Mouse (Mus musculus) lung, postnatal 0 days (tissue): ENCODE results near the gene Cdip1. TPM values are rescaled to one million over a fixed set of nuclear protein-coding genes. Genes with fewer than 3 reads are reported as not detected.

Source experiments
- ATAC-seq: fragments of 200-750 bp; cut with Nextera tagmentation; 2 replicates; pipeline ENCODE4 v1.8.0; 2017; ENCODE audit warnings: moderate library complexity
- DNase-seq: peaks from one replicate; pipeline ENCODE4 v3.0.0-alpha.2; 2016; ENCODE audit warnings: low spot score
- H3K27ac ChIP-seq: fragments of 300-500 bp; sonication (generic); 2 replicates; pipeline ENCODE4 v1.5.1; 2014; ENCODE audit warnings: antibody characterized with exemption, mild to moderate bottlenecking, low read length, mixed read lengths
- H3K27me3 ChIP-seq: fragments of 300-500 bp; sonication (generic); replicated peaks from 2 replicates; pipeline ENCODE4 v1.6.1; 2014; ENCODE audit warnings: low read length, mixed read lengths; ENCODE audit not compliant: insufficient read depth
- H3K36me3 ChIP-seq: fragments of 300-500 bp; sonication (generic); 2 replicates; pipeline ENCODE4 v1.6.1; 2014; ENCODE audit warnings: low read length, mixed read lengths; ENCODE audit not compliant: insufficient read depth
- H3K4me1 ChIP-seq: fragments of 300-500 bp; sonication (generic); 2 replicates; pipeline ENCODE4 v1.6.1; 2014; ENCODE audit warnings: antibody characterized with exemption, low read depth, low read length, mixed read lengths; ENCODE audit not compliant: insufficient read depth
- H3K4me2 ChIP-seq: fragments of 300-500 bp; sonication (generic); replicated peaks from 2 replicates; pipeline ENCODE4 v1.6.1; 2014; ENCODE audit warnings: low read depth, mild to moderate bottlenecking, low read length, moderate library complexity, mixed read lengths
- H3K4me3 ChIP-seq: fragments of 300-500 bp; sonication (generic); 2 replicates; pipeline ENCODE4 v1.5.1; 2014; ENCODE audit warnings: low read depth, low read length
- H3K9ac ChIP-seq: fragments of 300-500 bp; sonication (generic); replicated peaks from 2 replicates; pipeline ENCODE4 v1.6.1; 2014; ENCODE audit warnings: low read depth, mild to moderate bottlenecking
- H3K9me3 ChIP-seq: fragments of 300-500 bp; sonication (generic); 2 replicates; pipeline ENCODE4 v1.6.1; 2016; ENCODE audit warnings: low read length, mixed read lengths
- CTCF ChIP-seq: IDR thresholded peaks from 2 replicates; pipeline ENCODE4 v1.5.1; 2016; ENCODE audit warnings: antibody characterized with exemption, mild to moderate bottlenecking
- EP300 ChIP-seq: IDR thresholded peaks from 2 replicates; pipeline ENCODE4 v1.6.1; 2016; ENCODE audit warnings: antibody characterized with exemption, mild to moderate bottlenecking, control low read depth
- WGBS: fragments of 180-500 bp; shearing (Covaris S2); extraction: QIAGEN DNeasy Blood & Tissue Kit; methylation state at CpG from one replicate; pipeline ENCODE4 v1.1.7; 2014; 5-methylcytosine and 5-hydroxymethylcytosine counted together
- polyA plus RNA-seq: library from polyadenylated mRNA; unstranded; fragments of >200 nt; fragmentation: Nextera tagmentation; extraction: Ambion mirVana; gene quantifications from 2 replicates; pipeline ENCODE4 v1.2.1, GENCODE M21; 2015

The Cdip1 gene
- polyA plus RNA-seq, 1 experiment from 2014 or later = 68.2 TPM

DNA sequence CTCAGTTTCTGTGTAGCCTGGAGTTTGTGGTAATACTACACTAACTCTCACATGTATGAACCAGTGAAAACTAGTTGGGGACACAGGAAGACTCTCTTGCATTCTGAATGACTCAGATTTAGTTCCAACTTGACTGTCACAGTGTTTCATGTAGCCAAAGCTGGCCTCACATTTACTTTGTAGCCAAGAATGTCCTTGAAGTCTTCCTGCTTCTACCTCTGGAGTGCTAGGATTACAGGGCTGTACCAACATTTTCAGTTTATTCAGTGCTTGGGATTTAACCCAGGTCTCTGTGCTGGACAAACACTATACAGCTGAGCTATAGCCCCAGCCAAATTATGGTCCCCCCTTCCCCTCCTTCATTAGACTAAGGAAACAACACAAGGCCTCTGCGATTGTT lies 47.9 kb downstream of the Cdip1 start:
- no peaks in the 10 kb centered on the region for H3K27me3 ChIP-seq
- WGBS = 67% methylated on average over 1 of the region's 1 CpGs
- no peaks in the 10 kb centered on the region for H3K36me3 ChIP-seq
- no peak overlapping the region for H3K4me2 ChIP-seq
- peak; percentile 82 for DNase-seq
- peak; percentile 91 for ATAC-seq
- H3K4me1 ChIP-seq = no peaks in the 10 kb centered on the region
- TF ChIP-seq CTCF (no peak), EP300 (peak; percentile 40; the same call in 1 of the 2 replicates)
- no peaks in the 10 kb centered on the region for H3K9me3 ChIP-seq
- no peak overlapping the region for H3K9ac ChIP-seq
- H3K27ac ChIP-seq = peak overlapping the region; percentile 38; the same call in 1 of the 2 replicates
- no peak overlapping the region for H3K4me3 ChIP-seq

DNA sequence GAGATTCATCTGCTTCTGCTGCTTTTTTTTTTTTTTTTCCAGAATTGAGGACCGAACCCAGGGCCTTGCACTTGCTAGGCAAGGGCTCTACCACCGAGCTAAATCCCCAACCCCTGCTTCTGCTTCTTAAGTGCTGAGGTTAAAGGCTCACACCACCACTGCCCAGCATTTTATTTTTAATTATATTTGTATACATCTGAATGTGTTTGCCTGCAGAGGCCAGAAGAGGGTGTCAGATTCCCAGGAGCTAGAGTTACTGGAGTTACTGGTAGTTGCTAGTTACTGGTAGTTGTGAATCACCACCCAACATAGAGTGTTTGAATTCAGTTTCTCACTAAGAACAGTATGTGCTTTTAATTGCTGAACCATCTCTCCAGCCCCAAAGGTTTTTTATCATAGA lies 50.1 kb downstream of the Cdip1 start:
- no peaks in the 10 kb centered on the region for H3K27me3 ChIP-seq
- no peak for ATAC-seq
- DNase-seq = peak; percentile 44
- H3K4me2 ChIP-seq = no peak overlapping the region
- TF ChIP-seq EP300 (peak; percentile 36; the same call in 1 of the 2 replicates), CTCF (peak; percentile 26)
- WGBS = 80% methylated on average over 2 of the region's 2 CpGs
- H3K9me3 ChIP-seq = no peaks in the 10 kb centered on the region
- H3K36me3 ChIP-seq = no peaks in the 10 kb centered on the region
- no peak overlapping the region for H3K9ac ChIP-seq
- H3K27ac ChIP-seq = no peak overlapping the region
- H3K4me3 ChIP-seq = no peak overlapping the region
- H3K4me1 ChIP-seq = no peaks in the 10 kb centered on the region

DNA sequence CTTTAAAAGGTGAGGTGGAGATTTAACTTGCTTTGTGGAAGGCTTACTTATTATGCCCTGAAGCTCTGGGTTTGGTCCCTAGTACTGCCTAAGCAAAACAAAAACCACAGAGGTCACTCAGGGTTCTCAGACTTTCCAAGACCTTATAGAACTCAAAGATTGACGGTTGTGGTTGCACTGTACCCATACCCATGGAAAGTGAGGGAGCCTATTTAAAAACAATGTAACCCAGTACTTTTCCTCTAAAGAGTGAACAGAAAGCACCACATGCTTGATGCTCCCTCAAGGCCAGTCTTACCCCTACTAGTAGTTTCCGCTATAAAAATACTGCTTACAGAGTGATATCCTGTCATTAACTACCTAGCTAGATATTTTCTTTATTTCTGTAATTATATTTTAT lies 53.8 kb downstream of the Cdip1 start:
- ATAC-seq (no peak), DNase-seq (no peak)
- Histone ChIP-seq H3K4me1 (no peaks in the 10 kb centered on the region), H3K9ac (no peak overlapping the region), H3K9me3 (no peaks in the 10 kb centered on the region), H3K27ac (no peak overlapping the region), H3K4me3 (no peak overlapping the region), H3K4me2 (no peak overlapping the region), H3K36me3 (no peaks in the 10 kb centered on the region), H3K27me3 (no peaks in the 10 kb centered on the region)
- TF ChIP-seq CTCF = no peak
- TF ChIP-seq EP300 = no peak
- WGBS = 73% methylated on average over 2 of the region's 2 CpGs

GRCm38 (mm10) chr16:4730776-4731358 lies 59.2 kb downstream of the Cdip1 start:
- no peak overlapping the region for H3K4me3 ChIP-seq
- H3K9ac ChIP-seq = no peak overlapping the region
- no peak for DNase-seq
- H3K27me3 ChIP-seq = no peaks in the 10 kb centered on the region
- H3K4me2 ChIP-seq = no peak overlapping the region
- H3K9me3 ChIP-seq = no peaks in the 10 kb centered on the region
- ATAC-seq = no peak
- H3K27ac ChIP-seq = no peak overlapping the region
- H3K4me1 ChIP-seq = peaks cover 3% of the 10 kb centered on the region; the same call in 1 of the 2 replicates
- WGBS = 72% methylated on average over 3 of the region's 3 CpGs
- H3K36me3 ChIP-seq = no peaks in the 10 kb centered on the region
- TF ChIP-seq CTCF = no peak

DNA sequence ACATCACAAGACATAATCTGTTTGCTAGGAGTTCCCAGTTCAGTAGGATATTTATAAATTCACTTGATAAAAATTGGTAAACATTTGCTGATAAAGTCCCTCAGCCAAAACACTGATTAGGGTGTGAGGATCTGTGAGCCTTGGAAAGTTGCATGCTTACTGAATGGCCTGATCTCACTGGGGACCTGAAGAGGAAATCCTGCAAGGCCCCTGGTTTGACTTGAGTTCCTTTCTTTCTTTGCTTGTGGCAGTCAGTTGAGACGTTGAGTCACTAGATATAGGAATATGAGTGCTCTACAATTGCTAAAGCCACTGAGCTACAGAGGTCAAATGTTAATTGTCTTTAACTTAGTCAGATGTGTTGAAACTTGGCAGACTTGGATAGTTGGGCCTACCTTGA lies 62.1 kb downstream of the Cdip1 start:
- DNase-seq (peak; percentile 53), ATAC-seq (no peak)
- Histone ChIP-seq H3K9me3 (no peaks in the 10 kb centered on the region), H3K4me1 (peaks cover 3% of the 10 kb centered on the region; the same call in 1 of the 2 replicates), H3K36me3 (no peaks in the 10 kb centered on the region), H3K4me3 (no peak overlapping the region), H3K27me3 (no peaks in the 10 kb centered on the region), H3K4me2 (peak overlapping the region; percentile 63; the same call in 1 of the 2 replicates), H3K27ac (0 out of 2 replicates have a peak overlapping the region, but pooled peaks have one; percentile 91), H3K9ac (no peak overlapping the region)
- 8% methylated on average over 1 of the region's 1 CpGs for WGBS
- TF ChIP-seq EP300 (no peak), CTCF (no peak)

DNA sequence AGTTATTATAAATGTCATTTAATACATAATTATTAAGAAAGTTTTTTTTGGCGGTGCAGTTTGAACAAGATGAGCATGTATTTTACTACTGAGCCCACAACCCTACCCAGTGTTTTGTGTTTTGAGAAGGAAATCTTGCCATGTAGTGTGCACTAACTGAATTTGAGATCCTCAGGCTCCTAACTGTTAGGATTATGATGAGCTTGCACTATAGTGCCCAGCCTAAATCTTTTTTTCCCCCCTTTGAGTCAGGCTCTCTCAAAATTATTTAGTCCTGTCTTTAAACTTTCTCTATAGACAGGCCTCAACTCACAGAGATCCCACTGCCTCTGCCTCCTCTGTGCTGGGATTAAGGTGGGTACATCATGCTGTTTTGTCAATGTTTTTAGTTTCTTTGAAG lies 62.6 kb downstream of the Cdip1 start:
- no peak overlapping the region for H3K4me3 ChIP-seq
- peak overlapping the region; percentile 91; the same call in 1 of the 2 replicates for H3K27ac ChIP-seq
- DNase-seq (no peak), ATAC-seq (no peak)
- no peaks in the 10 kb centered on the region for H3K9me3 ChIP-seq
- H3K4me1 ChIP-seq = peaks cover 6% of the 10 kb centered on the region; the same call in 1 of the 2 replicates
- no peak overlapping the region for H3K9ac ChIP-seq
- H3K27me3 ChIP-seq = no peaks in the 10 kb centered on the region
- 70% methylated on average over 1 of the region's 1 CpGs for WGBS
- no peak for TF ChIP-seq EP300
- TF ChIP-seq CTCF = no peak
- H3K4me2 ChIP-seq = peak overlapping the region; percentile 63; the same call in 1 of the 2 replicates
- H3K36me3 ChIP-seq = no peaks in the 10 kb centered on the region
